8 mouse cellular contexts compared by ENCODE assay signal in the genomic region with DNA sequence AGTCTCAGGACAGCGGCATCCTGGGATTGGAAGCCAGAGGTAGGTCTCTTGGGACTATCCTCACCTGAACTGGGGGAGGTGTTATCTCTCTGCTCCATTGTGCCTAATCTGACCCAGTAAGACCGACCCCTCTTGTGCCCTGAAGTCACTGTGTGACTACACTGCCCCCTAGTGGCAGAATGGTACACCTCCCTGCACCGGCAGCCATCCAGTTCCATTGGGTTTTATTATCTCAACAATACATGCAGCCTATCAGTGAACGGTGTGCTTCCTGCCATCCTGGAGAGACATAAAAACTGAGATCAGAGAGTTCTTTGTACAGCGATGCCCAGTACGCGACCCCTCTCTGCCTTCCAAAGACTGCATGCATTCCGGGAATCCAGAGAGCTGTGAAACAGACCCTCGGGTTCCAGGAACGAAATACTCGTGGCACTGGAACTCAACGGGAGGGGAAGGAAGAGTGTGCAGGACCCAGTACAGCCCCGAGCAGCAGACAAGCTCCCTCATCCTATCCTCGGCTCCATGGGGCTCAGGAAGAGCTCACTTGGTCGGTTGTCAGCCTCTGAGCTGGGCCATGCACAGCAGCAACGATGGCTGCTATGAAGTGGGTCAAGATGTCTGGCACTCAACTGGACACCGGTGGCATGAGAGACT. TPM values are rescaled to one million over a fixed set of nuclear protein-coding genes. Genes with fewer than 3 reads are reported as not detected.
DNase-seq lines count a peak whose midpoint lies in the region; ATAC-seq lines count a peak whose summit lies in the region.

No protein-coding gene starts in this region.

- peak; percentile 91 for DNase-seq in R1 (ENCODE audit: low read depth, low spot score)
- peak; percentile 93 to 95 for DNase-seq in cerebellum, postnatal 14 days
- peak; percentile 69 to 83 for DNase-seq in frontal cortex, postnatal 25 days (ENCODE audit: low spot score in 2 of 2)
- peak; percentile 84 to 89 for DNase-seq in layer of hippocampus, postnatal 14 days (ENCODE audit: low spot score in 2 of 2)
- DNase-seq in lung, postnatal 25 days (ENCODE audit: low spot score), result peak; percentile 72
- peak; percentile 95 for DNase-seq in retina, embryonic 14.5 days (ENCODE audit: low spot score)
- peak; percentile 77 for DNase-seq in thymus, postnatal 36 days

- H3K4me3 ChIP-seq in hindbrain, embryonic 13.5 days, result no peak overlapping the region

- H3K27me3 ChIP-seq in hindbrain, embryonic 13.5 days, result no peaks in the 10 kb centered on the region

- H3K9ac ChIP-seq in hindbrain, embryonic 13.5 days, result peak overlapping the region; percentile 10; the same call in 1 of the 2 replicates

- ATAC-seq in hindbrain, embryonic 13.5 days (ENCODE audit: low FRiP score), result peak; percentile 66; the same call in 1 of the 2 replicates

- H3K27ac ChIP-seq in hindbrain, embryonic 13.5 days, result no peak overlapping the region

- H3K9me3 ChIP-seq in hindbrain, embryonic 13.5 days, result no peaks in the 10 kb centered on the region

- peak overlapping the region; percentile 29; the same call in 1 of the 2 replicates for H3K4me2 ChIP-seq in hindbrain, embryonic 13.5 days

- H3K36me3 ChIP-seq in hindbrain, embryonic 13.5 days, result no peaks in the 10 kb centered on the region

- no peaks in the 10 kb centered on the region; the same call in 1 of the 2 replicates for H3K4me1 ChIP-seq in hindbrain, embryonic 13.5 days (replicated peaks)

- WGBS in hindbrain, embryonic 13.5 days, result 37% methylated on average over 17 of the region's 17 CpGs

RNA-seq across cellular contexts. Expression of gene Slc19a1, which starts 10.5 kb away (rescaled TPM):
- polyA plus RNA-seq in hindbrain, embryonic 13.5 days (2015; fragmentation: Nextera tagmentation; extraction: Ambion mirVana), result 30.9 and 34.9 TPM in 2 replicates
- total RNA-seq in layer of hippocampus, postnatal 14 days (2021), result 10 to 100 TPM; 24.3 to 25.5 TPM

RNA-seq across cellular contexts. Expression of gene Pcbp3, which starts 59.8 kb away (rescaled TPM):
- 72.2 and 78.2 TPM in 2 replicates for polyA plus RNA-seq in hindbrain, embryonic 13.5 days (2015; fragmentation: Nextera tagmentation; extraction: Ambion mirVana)
- total RNA-seq in layer of hippocampus, postnatal 14 days (2021), result 10 to 100 TPM; 59.8 to 72.3 TPM
